Comparison of ENCODE assay signal across 28 mouse cellular contexts in the genomic region with DNA sequence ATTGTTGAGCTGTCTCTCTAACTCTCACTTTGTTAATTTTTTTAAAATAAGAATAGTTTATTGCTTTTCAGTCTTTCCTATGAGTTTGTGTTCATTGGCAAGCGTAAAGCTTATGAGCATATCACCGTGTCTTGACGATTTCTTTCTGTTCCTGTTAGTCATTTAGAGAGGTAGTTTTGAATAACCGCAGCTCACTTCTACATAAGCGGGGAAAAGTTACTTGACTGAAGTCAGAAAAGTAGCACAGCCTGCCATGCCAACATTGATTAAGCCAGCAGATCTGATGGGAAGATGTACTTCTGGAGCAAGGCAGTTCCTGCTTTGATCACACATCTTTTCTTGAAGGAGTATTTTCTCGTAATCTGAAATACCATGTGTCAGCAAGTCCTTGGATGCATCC.
"Had no signal": no experiment of that assay in that cellular context is flagged by ENCODE, and none has a peak within 500 bp of the region (broad histone marks: within the 10 kb centered on the region; RNA-seq: fewer than 3 reads in every experiment).

No protein-coding gene starts in this region.

- H3K27me3 ChIP-seq: heart, embryonic 13.5 days; heart, embryonic 15.5 days; hindbrain, embryonic 12.5 days; kidney, embryonic 15.5 days; limb, embryonic 13.5 days; limb, embryonic 15.5 days; liver, embryonic 12.5 days had no signal

- H3K9ac ChIP-seq: heart, embryonic 13.5 days; heart, embryonic 15.5 days; hindbrain, embryonic 12.5 days; hindbrain, embryonic 14.5 days; kidney, embryonic 15.5 days; limb, embryonic 13.5 days; limb, embryonic 15.5 days; liver, embryonic 12.5 days; liver, embryonic 14.5 days had no signal

- H3K4me1 ChIP-seq: heart, embryonic 13.5 days; heart, embryonic 15.5 days; hindbrain, embryonic 12.5 days; kidney, embryonic 15.5 days; limb, embryonic 13.5 days; limb, embryonic 15.5 days; liver, embryonic 12.5 days had no signal

- H3K36me3 ChIP-seq: heart, embryonic 13.5 days; heart, embryonic 15.5 days; hindbrain, embryonic 12.5 days; kidney, embryonic 15.5 days; limb, embryonic 13.5 days; limb, embryonic 15.5 days; liver, embryonic 12.5 days had no signal

- H3K4me2 ChIP-seq: heart, embryonic 11.5 days; heart, embryonic 13.5 days; heart, embryonic 15.5 days; hindbrain, embryonic 12.5 days; hindbrain, embryonic 14.5 days; kidney, embryonic 15.5 days; limb, embryonic 13.5 days; limb, embryonic 15.5 days; liver, embryonic 12.5 days had no signal

- ATAC-seq: hindbrain, embryonic 16.5 days; intestine, embryonic 16.5 days; liver, embryonic 12.5 days had no signal

- H3K27ac ChIP-seq: gastrocnemius, adult 2 months; heart, adult 2 months; heart, embryonic 13.5 days; heart, embryonic 15.5 days; hindbrain, embryonic 12.5 days; hindbrain, embryonic 14.5 days; kidney, embryonic 15.5 days; kidney, postnatal 0 days; limb, embryonic 13.5 days; limb, embryonic 15.5 days; liver, embryonic 12.5 days; liver, embryonic 14.5 days had no signal

- H3K9me3 ChIP-seq: heart, embryonic 15.5 days; hindbrain, embryonic 12.5 days; kidney, embryonic 15.5 days; limb, embryonic 15.5 days; liver, embryonic 12.5 days had no signal

- DNase-seq: gastrocnemius, adult 2 months; gastrocnemius, postnatal 14 days; gastrocnemius, postnatal 36 days; heart, adult 11 months; heart, adult 2 months; heart, postnatal 14 days; heart, postnatal 36 days; kidney, adult 11 months; kidney, adult 2 months; kidney, adult 9 months; kidney, postnatal 14 days; kidney, postnatal 36 days; layer of hippocampus, adult 9-11 months; layer of hippocampus, postnatal 36 days; left cerebral cortex, postnatal 4 days had no signal

- H3K4me3 ChIP-seq: gastrocnemius, adult 2 months; heart, adult 2 months; heart, embryonic 13.5 days; heart, embryonic 15.5 days; hindbrain, embryonic 12.5 days; kidney, embryonic 15.5 days; limb, embryonic 13.5 days; limb, embryonic 15.5 days; liver, embryonic 12.5 days had no signal
